Mouse (Mus musculus) embryonic facial prominence, embryonic 11.5 days (tissue): Measurements from ENCODE around the gene Cnot10. TPM values are rescaled to one million over a fixed set of nuclear protein-coding genes. Genes with fewer than 3 reads are reported as not detected.
A peak's percentile ranks its signal among the peaks of the same experiment; 100 is the strongest.

Source experiments
- ATAC-seq: fragments of 200-750 bp; cut with Nextera tagmentation; replicated peaks from 2 replicates; pipeline ENCODE4 v1.8.0; 2017; ENCODE audit warnings: low read depth; ENCODE audit not compliant: insufficient number of reproducible peaks, low FRiP score, low TSS enrichment
- DNase-seq: peaks from one replicate; pipeline ENCODE4 v3.0.0-alpha.2; 2015; ENCODE audit warnings: low spot score
- H3K27ac ChIP-seq: fragments of 300-500 bp; sonication (generic); replicated peaks from 2 replicates; pipeline ENCODE4 v1.5.1; 2014; ENCODE audit warnings: mild to moderate bottlenecking, low read depth, low read length, control low read depth
- H3K27me3 ChIP-seq: fragments of 300-500 bp; sonication (generic); 2 replicates; pipeline ENCODE4 v1.6.1; 2014; ENCODE audit warnings: mild to moderate bottlenecking, low read length, moderate library complexity, mixed read lengths; ENCODE audit not compliant: control insufficient read depth, insufficient read depth
- H3K36me3 ChIP-seq: fragments of 300-500 bp; sonication (generic); replicated peaks from 2 replicates; pipeline ENCODE4 v1.6.1; 2014; ENCODE audit warnings: low read depth, mild to moderate bottlenecking, low read length, moderate library complexity, mixed read lengths; ENCODE audit not compliant: control insufficient read depth, insufficient read depth
- H3K4me1 ChIP-seq: fragments of 300-500 bp; sonication (generic); 2 replicates; pipeline ENCODE4 v1.6.1; 2014; ENCODE audit warnings: low read length, mixed read lengths; ENCODE audit not compliant: control insufficient read depth, insufficient read depth
- H3K4me2 ChIP-seq: fragments of 300-500 bp; sonication (generic); 2 replicates; pipeline ENCODE4 v1.6.1; 2014; ENCODE audit warnings: low read depth, mild to moderate bottlenecking, control low read depth, low read length, moderate library complexity
- H3K4me3 ChIP-seq: fragments of 300-500 bp; sonication (generic); 2 replicates; pipeline ENCODE4 v1.5.1; 2014; ENCODE audit warnings: low read depth, low read length, control low read depth
- H3K9ac ChIP-seq: fragments of 300-500 bp; sonication (generic); replicated peaks from 2 replicates; pipeline ENCODE4 v1.6.1; 2014; ENCODE audit warnings: mild to moderate bottlenecking, control low read depth, low read length
- H3K9me3 ChIP-seq: fragments of 300-500 bp; sonication (generic); replicated peaks from 2 replicates; pipeline ENCODE4 v1.6.1; 2016; ENCODE audit warnings: mild to moderate bottlenecking, low read length, inconsistent platforms, mixed read lengths; ENCODE audit not compliant: control insufficient read depth
- WGBS: fragments of 180-500 bp; shearing (Covaris S2); extraction: QIAGEN DNeasy Blood & Tissue Kit; methylation state at CpG from one replicate; pipeline ENCODE4 v1.1.7; 2014; 5-methylcytosine and 5-hydroxymethylcytosine counted together
- polyA plus RNA-seq: library from polyadenylated mRNA; unstranded; fragments of >200 nt; fragmentation: Nextera tagmentation; extraction: Ambion mirVana; gene quantifications from 2 replicates; pipeline ENCODE4 v1.2.1, GENCODE M21; 2014

The Cnot10 gene
- polyA plus RNA-seq, 1 experiment from 2014 or later: 76.4 TPM

GRCm38 (mm10) chr9:114585017-114585345 is 55.0 kb downstream of the Cnot10 start:
- no peak overlapping the region for H3K4me2 ChIP-seq
- 0 out of 2 replicates have a peak overlapping the region, but pooled peaks have one; percentile 16 for H3K27ac ChIP-seq

DNA sequence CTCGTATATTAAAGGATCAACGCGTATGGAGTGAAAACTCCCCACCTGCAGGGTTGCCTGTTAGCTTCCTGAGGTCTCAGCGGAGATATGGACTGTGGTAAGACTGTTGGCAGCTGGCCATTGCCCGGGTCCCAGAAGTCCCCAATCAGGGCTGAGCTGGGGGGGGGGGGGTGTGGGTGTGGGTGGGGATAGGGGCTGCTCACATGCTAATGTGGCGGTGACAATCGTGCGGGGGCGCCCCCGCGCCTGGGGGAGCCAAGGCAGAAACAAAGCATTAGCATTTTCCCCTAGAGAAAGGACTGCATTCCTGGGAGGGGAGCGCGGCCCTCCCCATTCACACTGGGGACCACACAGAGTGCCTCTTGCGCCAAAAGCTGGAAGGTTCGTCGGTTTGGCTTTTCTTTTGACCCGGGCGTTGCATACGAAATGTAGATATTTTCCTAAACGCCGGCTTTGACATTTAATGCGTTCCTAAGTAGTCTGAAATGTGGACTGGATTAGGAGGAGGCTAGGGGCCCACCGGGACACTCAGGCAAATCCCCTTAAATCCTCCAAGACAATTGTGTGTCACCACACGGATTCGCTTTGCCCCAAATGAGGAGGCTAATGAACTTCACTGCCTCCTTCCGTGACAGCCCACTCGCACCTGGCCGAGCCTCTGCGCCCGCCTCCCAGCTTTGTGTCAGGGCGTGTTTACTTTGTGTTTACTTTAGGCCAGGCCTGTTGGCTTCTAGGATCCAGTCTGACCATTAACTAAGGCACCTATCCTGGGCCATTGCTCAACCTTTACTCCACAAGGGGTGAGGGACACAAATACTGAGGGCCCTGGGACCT is 55.6 kb downstream of the Cnot10 start:
- Histone ChIP-seq H3K4me1 (peaks cover 4% of the 10 kb centered on the region; the same call in 1 of the 2 replicates), H3K9ac (peak overlapping the region; percentile 54), H3K27ac (peak overlapping the region; percentile 16), H3K4me3 (peak overlapping the region; percentile 21), H3K9me3 (no peaks in the 10 kb centered on the region), H3K4me2 (peak overlapping the region; percentile 74), H3K27me3 (no peaks in the 10 kb centered on the region), H3K36me3 (peaks cover 5% of the 10 kb centered on the region)
- ATAC-seq (peak; percentile 71), DNase-seq (peak; percentile 42)
- 3% methylated on average over 31 of the region's 31 CpGs for WGBS

More at GRCm38 (mm10) chr9:114585017-114585345, 55.0 kb downstream of the Cnot10 start:
- Histone ChIP-seq H3K4me3 (no peak overlapping the region), H3K36me3 (peaks cover 5% of the 10 kb centered on the region), H3K27me3 (no peaks in the 10 kb centered on the region), H3K9me3 (no peaks in the 10 kb centered on the region), H3K4me1 (peaks cover 4% of the 10 kb centered on the region; the same call in 1 of the 2 replicates), H3K9ac (no peak overlapping the region)
- peak; percentile 46 for DNase-seq
- WGBS: 35% methylated on average over 5 of the region's 5 CpGs
- no peak for ATAC-seq

- Histone ChIP-seq H3K27me3 (no peaks in the 10 kb centered on the region), H3K4me3 (peak overlapping the region; percentile 21), H3K36me3 (peaks cover 5% of the 10 kb centered on the region), H3K27ac (no peak overlapping the region; the same call in 1 of the 2 replicates), H3K9me3 (no peaks in the 10 kb centered on the region), H3K9ac (peak overlapping the region; percentile 54), H3K4me2 (peak overlapping the region; percentile 74), H3K4me1 (peaks cover 4% of the 10 kb centered on the region; the same call in 1 of the 2 replicates)
- DNase-seq (peak; percentile 83), ATAC-seq (peak; percentile 68)
- under 1% methylated on average over 23 of the region's 23 CpGs for WGBS
Observed at GRCm38 (mm10) chr9:114583812-114584182, 56.2 kb downstream of the Cnot10 start.

GRCm38 (mm10) chr9:114578646-114579045 is 61.3 kb downstream of the Cnot10 start:
- Histone ChIP-seq H3K9ac (no peak overlapping the region), H3K36me3 (no peaks in the 10 kb centered on the region), H3K27ac (no peak overlapping the region), H3K4me1 (no peaks in the 10 kb centered on the region), H3K27me3 (no peaks in the 10 kb centered on the region), H3K4me3 (no peak overlapping the region), H3K4me2 (no peak overlapping the region), H3K9me3 (no peaks in the 10 kb centered on the region)
- WGBS: 65% methylated on average over 11 of the region's 11 CpGs
- ATAC-seq: no peak
- DNase-seq: no peak

GRCm38 (mm10) chr9:114576001-114576400 is 64.0 kb downstream of the Cnot10 start:
- 85% methylated on average over 1 of the region's 1 CpGs for WGBS
- Histone ChIP-seq H3K4me2 (no peak overlapping the region), H3K36me3 (no peaks in the 10 kb centered on the region), H3K9ac (no peak overlapping the region), H3K27ac (no peak overlapping the region), H3K9me3 (no peaks in the 10 kb centered on the region), H3K4me3 (no peak overlapping the region), H3K27me3 (no peaks in the 10 kb centered on the region), H3K4me1 (no peaks in the 10 kb centered on the region)
- DNase-seq (no peak), ATAC-seq (no peak)

- no peak for ATAC-seq
- no peaks in the 10 kb centered on the region for H3K36me3 ChIP-seq
- no peak overlapping the region for H3K4me3 ChIP-seq
- no peaks in the 10 kb centered on the region for H3K27me3 ChIP-seq
- 68% methylated on average over 5 of the region's 5 CpGs for WGBS
- H3K9ac ChIP-seq: no peak overlapping the region
- no peak for DNase-seq
- H3K27ac ChIP-seq: no peak overlapping the region
- H3K9me3 ChIP-seq: no peaks in the 10 kb centered on the region
- no peak overlapping the region for H3K4me2 ChIP-seq
- H3K4me1 ChIP-seq: no peaks in the 10 kb centered on the region
Observed at GRCm38 (mm10) chr9:114573528-114573927, 66.5 kb downstream of the Cnot10 start.

DNA sequence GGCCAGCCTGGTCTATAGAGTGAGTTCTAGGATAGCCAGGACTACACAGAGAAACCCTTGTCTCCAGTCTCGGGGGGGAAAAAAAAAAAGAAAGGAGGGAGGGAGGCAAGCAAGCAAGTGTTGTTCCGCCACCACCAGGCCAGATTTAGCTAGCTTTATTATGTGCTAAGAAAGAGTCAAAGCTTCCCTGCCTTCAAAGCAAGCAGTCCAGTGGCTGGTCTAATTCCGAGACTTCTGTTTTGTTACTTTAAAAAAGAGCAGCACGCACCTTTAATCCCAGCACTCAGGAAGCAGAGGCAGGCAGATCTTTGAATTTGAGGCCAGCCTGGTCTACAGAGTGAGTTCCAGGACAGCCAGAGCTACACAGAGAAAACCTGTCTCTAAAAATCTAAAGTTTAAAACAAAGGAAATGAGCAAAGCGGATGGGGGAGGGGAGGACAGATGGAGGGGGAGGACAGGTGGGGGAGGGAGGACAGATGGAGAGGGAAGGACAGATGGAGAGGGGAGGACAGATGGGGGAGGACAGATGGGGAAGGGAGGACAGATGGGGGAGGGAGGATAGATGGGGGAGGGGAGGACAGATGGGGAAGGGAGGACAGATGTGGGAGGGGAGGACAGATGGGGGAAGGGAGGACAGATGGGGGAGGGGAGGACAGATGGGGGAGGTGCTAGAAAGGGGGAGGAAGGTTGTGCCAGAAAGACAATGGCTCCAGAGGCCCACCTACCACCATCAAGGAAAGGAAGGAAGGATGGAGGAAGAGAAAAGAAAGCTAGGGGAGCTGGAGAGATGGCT is 71.1 kb downstream of the Cnot10 start:
- WGBS: 91% methylated on average over 5 of the region's 5 CpGs
- no peak for DNase-seq
- Histone ChIP-seq H3K9ac (no peak overlapping the region), H3K27ac (no peak overlapping the region), H3K27me3 (no peaks in the 10 kb centered on the region), H3K4me2 (no peak overlapping the region), H3K4me3 (no peak overlapping the region), H3K4me1 (no peaks in the 10 kb centered on the region), H3K36me3 (no peaks in the 10 kb centered on the region), H3K9me3 (no peaks in the 10 kb centered on the region)
- no peak for ATAC-seq

GRCm38 (mm10) chr9:114564667-114565066 is 75.3 kb downstream of the Cnot10 start:
- Histone ChIP-seq H3K27ac (peak overlapping the region; percentile 77), H3K4me3 (peak overlapping the region; percentile 78), H3K9me3 (no peaks in the 10 kb centered on the region), H3K36me3 (no peaks in the 10 kb centered on the region), H3K4me1 (peaks cover 4% of the 10 kb centered on the region; the same call in 1 of the 2 replicates), H3K27me3 (no peaks in the 10 kb centered on the region), H3K9ac (peak overlapping the region; percentile 84), H3K4me2 (peak overlapping the region; percentile 94)
- ATAC-seq: no peak
- DNase-seq: peak; percentile 50
- 2% methylated on average over 10 of the region's 10 CpGs for WGBS
